Mouse (Mus musculus) liver, embryonic 14.5 days (tissue): ENCODE results near the gene Alyref.

Experiments used
- CTCF ChIP-seq: IDR thresholded peaks from 2 replicates; pipeline ENCODE4 v1.5.1; 2016; ENCODE audit warnings: antibody characterized with exemption, low read depth, control low read depth
- EP300 ChIP-seq: IDR thresholded peaks from 2 replicates; pipeline ENCODE4 v1.6.1; 2016; ENCODE audit warnings: antibody characterized with exemption, low read depth

GRCm38 (mm10) chr11:120554834-120555233 lies 43.3 kb downstream of the Alyref start:
- no peak for TF ChIP-seq CTCF
- no peak for TF ChIP-seq EP300
